Mouse (Mus musculus) embryonic facial prominence, embryonic 13.5 days (tissue): ENCODE measurements around the gene Dcps. TPM values are rescaled to one million over a fixed set of nuclear protein-coding genes. Genes with fewer than 3 reads are reported as not detected.
"Not testable (repeated sequence)": the region's sequence is repeated elsewhere in the genome, so short reads cannot be mapped to it uniquely, and the experiment has no call there.

Source experiments
- ATAC-seq: fragments of 200-750 bp; cut with Nextera tagmentation; 2 replicates; pipeline ENCODE4 v1.8.0; 2017; ENCODE audit warnings: low read depth; ENCODE audit not compliant: insufficient number of reproducible peaks, insufficient read depth, low FRiP score, low TSS enrichment
- H3K27ac ChIP-seq: fragments of 300-500 bp; sonication (generic); 2 replicates; pipeline ENCODE4 v1.5.1; 2015; ENCODE audit warnings: moderate library complexity, mild to moderate bottlenecking, inconsistent platforms
- H3K27me3 ChIP-seq: fragments of 300-500 bp; sonication (generic); 2 replicates; pipeline ENCODE4 v1.6.1; 2015; ENCODE audit warnings: mild to moderate bottlenecking, inconsistent platforms
- H3K36me3 ChIP-seq: fragments of 300-500 bp; sonication (generic); 2 replicates; pipeline ENCODE4 v1.6.1; 2015; ENCODE audit warnings: mild to moderate bottlenecking, inconsistent platforms
- H3K4me1 ChIP-seq: fragments of 300-500 bp; sonication (generic); 2 replicates; pipeline ENCODE4 v1.6.1; 2015; ENCODE audit warnings: inconsistent platforms
- H3K4me2 ChIP-seq: fragments of 300-500 bp; sonication (generic); 2 replicates; pipeline ENCODE4 v1.6.1; 2015; ENCODE audit warnings: moderate library complexity, mild to moderate bottlenecking, inconsistent platforms
- H3K4me3 ChIP-seq: fragments of 300-500 bp; sonication (generic); 2 replicates; pipeline ENCODE4 v1.5.1; 2015; ENCODE audit warnings: mild to moderate bottlenecking, inconsistent platforms
- H3K9ac ChIP-seq: fragments of 300-500 bp; sonication (generic); 2 replicates; pipeline ENCODE4 v1.6.1; 2015; ENCODE audit warnings: mild to moderate bottlenecking, inconsistent platforms
- H3K9me3 ChIP-seq: fragments of 300-500 bp; sonication (generic); 2 replicates; pipeline ENCODE4 v1.6.1; 2016; ENCODE audit warnings: inconsistent platforms
- WGBS: fragments of 180-500 bp; shearing (Covaris S2); methylation state at CpG from one replicate; pipeline ENCODE4 v1.1.7; 2015; ENCODE audit warnings: mixed read lengths; 5-methylcytosine and 5-hydroxymethylcytosine counted together
- polyA plus RNA-seq: library from polyadenylated mRNA; unstranded; fragments of >200 nt; fragmentation: Nextera tagmentation; extraction: Ambion mirVana; gene quantifications from 2 replicates; pipeline ENCODE4 v1.2.1, GENCODE M21; 2015

The Dcps gene
- polyA plus RNA-seq, 1 experiment from 2014 or later = 82.1 TPM

DNA sequence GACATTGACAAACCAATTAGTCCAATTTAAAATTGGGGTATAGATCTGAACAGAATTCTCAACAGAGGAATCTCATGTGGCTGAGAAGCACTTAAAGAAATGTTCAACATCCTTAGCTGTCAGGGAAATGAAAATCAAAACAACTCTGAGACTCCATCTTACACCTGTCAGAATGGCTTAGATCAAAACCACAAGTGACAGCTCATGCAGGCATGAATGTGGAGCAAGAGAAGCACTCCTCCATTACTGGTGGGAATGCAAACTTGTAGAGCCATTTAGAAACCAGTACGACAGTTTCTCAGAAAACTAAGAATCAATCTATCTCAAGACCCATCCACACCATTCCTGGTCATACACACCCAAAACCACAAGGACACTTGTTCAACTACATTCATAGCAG is 22.9 kb downstream of the Dcps start:
- no peak overlapping the region for H3K4me3 ChIP-seq
- no peak overlapping the region for H3K4me2 ChIP-seq
- H3K27ac ChIP-seq = no peak overlapping the region
- H3K36me3 ChIP-seq = no peaks in the 10 kb centered on the region
- H3K9me3 ChIP-seq = no peaks in the 10 kb centered on the region
- H3K9ac ChIP-seq = no peak overlapping the region
- H3K4me1 ChIP-seq = peaks cover 12% of the 10 kb centered on the region
- ATAC-seq = no peak
- H3K27me3 ChIP-seq = no peaks in the 10 kb centered on the region
- WGBS = 94% methylated on average over 1 of the region's 1 CpGs

DNA sequence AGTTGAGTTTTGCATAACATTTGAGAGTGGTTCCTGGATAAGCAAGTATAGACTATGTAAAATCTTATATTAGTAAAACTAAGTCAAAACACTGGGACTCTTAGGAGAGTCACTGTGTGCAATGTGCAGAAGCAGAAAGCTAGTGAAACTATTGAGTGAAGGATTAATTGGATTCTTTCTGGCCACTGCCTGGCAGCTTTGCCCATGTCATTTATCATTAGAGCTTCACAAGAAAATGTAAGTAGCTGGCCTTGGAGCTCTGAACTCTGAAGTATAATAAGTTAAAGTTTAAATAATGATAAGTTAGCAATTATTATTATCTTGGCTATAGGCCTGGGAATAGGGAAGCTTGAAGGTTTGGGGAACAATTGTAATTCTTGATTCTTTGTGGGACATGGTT is 27.0 kb downstream of the Dcps start:
- not testable (repeated sequence) for H3K9ac ChIP-seq, H3K9me3 ChIP-seq, H3K27ac ChIP-seq

DNA sequence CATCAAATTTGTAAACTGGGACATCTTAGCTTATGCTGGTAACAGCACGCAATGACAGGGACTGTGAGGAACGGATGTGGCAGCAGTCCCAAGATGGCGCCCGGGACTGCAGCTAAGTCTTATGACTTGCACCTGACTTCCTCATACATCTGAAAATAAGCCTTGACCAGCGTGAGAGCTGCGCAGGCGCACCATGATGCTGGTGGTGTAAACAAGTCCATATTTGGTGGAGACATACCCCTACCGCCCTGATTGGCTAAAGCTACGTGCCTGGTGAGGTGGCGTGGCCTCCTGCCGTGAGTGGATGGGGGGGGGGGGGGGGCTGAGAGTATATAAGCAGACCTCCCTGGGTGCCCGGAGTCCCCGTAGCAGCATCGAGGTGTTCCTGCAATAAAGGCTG is 28.6 kb downstream of the Dcps start:
- WGBS = 94% methylated on average over 14 of the region's 14 CpGs
- not testable (repeated sequence) for H3K4me1 ChIP-seq, H3K4me3 ChIP-seq, H3K4me2 ChIP-seq, H3K27ac ChIP-seq, H3K36me3 ChIP-seq, H3K9ac ChIP-seq, H3K9me3 ChIP-seq, ATAC-seq, H3K27me3 ChIP-seq

More for the DNA sequence above, 27.0 kb downstream of the Dcps start:
- H3K4me2 ChIP-seq, H3K4me1 ChIP-seq, H3K4me3 ChIP-seq, H3K36me3 ChIP-seq, H3K27me3 ChIP-seq, ATAC-seq: not testable (repeated sequence)

DNA sequence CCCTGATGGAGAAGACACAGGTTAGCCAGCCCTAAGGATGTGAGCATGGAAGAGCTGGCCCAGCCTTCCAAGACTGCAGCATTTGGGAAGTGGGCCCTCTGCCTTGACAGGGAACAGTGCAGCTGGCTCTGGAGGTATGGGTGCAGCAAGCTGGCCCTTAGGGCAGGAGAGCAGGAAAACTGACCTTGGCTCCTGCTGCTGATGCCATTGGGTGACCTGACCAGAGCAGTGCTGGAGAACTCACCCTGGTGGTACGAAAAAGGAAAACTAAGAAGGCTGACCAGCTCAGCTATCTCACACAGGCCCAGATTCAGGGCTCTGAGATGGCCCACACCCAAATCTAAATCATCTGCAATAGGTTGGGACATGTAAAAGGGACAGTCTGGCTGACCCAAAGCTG is 30.0 kb downstream of the Dcps start:
- Histone ChIP-seq H3K27me3 (no peaks in the 10 kb centered on the region), H3K36me3 (no peaks in the 10 kb centered on the region; the same call in 1 of the 2 replicates), H3K4me2 (no peak overlapping the region), H3K27ac (no peak overlapping the region), H3K9ac (no peak overlapping the region), H3K4me3 (no peak overlapping the region), H3K9me3 (no peaks in the 10 kb centered on the region), H3K4me1 (no peaks in the 10 kb centered on the region)
- no peak for ATAC-seq
- 84% methylated on average over 1 of the region's 1 CpGs for WGBS

DNA sequence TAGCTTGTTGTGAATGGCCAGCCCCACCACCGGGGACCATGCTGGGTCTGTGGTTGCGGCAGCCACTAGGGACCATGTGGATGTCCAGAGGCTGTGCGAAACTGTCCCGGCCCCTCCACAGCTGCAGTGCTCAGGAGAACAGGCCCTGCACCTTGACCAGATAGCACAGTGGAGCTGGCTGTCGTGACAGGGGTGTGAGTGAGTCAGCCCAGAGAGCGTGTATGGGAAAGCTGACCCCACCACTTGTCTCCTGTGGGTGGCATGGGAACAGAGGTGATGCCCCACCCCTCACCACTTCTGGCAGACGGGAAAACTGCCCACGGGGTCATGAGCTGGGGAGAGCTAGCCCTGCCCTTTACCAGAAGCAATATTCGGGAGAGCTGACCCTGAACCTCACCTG is 30.7 kb downstream of the Dcps start:
- H3K4me3 ChIP-seq = no peak overlapping the region
- no peaks in the 10 kb centered on the region; the same call in 1 of the 2 replicates for H3K36me3 ChIP-seq
- no peak for ATAC-seq
- no peaks in the 10 kb centered on the region for H3K27me3 ChIP-seq
- H3K27ac ChIP-seq = no peak overlapping the region
- H3K9ac ChIP-seq = no peak overlapping the region
- WGBS = 87% methylated on average over 9 of the region's 9 CpGs
- no peaks in the 10 kb centered on the region for H3K9me3 ChIP-seq
- H3K4me2 ChIP-seq = no peak overlapping the region
- no peaks in the 10 kb centered on the region for H3K4me1 ChIP-seq

DNA sequence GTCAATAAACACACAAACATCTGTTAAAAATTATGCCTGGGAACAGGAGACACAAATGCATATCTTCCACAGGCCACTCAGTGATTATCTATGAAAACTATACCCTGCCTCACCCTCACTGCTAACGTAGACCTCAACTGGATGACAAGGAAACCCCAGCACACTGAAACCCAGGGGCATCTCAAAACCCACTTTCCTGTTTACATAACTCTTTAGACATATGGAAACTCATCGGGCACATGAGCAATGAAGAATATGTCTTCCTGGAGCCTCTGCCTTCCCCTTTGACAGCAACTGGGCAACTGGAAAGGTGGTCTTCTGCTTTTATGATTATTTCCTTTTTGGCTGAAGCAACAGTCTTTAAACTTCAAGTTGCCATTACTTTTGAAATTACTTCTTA is 33.6 kb downstream of the Dcps start:
- ATAC-seq = no peak
- no peak overlapping the region for H3K4me2 ChIP-seq
- 59% methylated on average over 2 of the region's 2 CpGs for WGBS
- no peak overlapping the region for H3K9ac ChIP-seq
- no peak overlapping the region for H3K27ac ChIP-seq
- H3K4me3 ChIP-seq = no peak overlapping the region
- no peaks in the 10 kb centered on the region for H3K27me3 ChIP-seq
- no peaks in the 10 kb centered on the region; the same call in 1 of the 2 replicates for H3K36me3 ChIP-seq
- no peaks in the 10 kb centered on the region for H3K4me1 ChIP-seq
- H3K9me3 ChIP-seq = no peaks in the 10 kb centered on the region

DNA sequence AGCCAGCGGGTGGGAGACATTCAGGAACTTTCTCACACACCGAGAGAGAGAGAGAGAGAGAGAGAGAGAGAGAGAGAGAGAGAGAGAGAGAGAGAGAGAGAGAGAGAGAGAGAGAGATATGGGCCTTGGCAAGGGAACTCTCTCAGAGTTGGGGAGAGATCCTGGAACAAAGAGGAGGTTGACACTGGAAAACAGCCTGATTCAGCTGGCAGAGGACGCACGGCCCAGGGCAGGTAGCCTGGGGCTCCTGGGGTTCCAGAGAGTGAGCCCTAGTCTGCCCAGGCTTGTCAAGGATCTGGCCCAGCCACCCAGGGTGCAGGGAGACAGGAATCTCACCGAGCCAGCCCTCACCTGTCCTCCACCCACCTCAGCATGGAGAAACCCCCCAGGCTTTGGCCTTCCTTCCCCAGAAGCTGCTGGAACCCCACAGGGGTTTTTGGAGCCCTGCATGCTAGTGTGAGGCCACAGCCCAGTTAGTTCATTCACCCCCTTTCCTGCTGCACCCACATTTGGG is 36.6 kb downstream of the Dcps start:
- Histone ChIP-seq H3K4me2 (no peak overlapping the region), H3K27ac (no peak overlapping the region), H3K36me3 (peaks cover 9% of the 10 kb centered on the region), H3K4me3 (no peak overlapping the region), H3K9ac (no peak overlapping the region), H3K9me3 (no peaks in the 10 kb centered on the region), H3K4me1 (no peaks in the 10 kb centered on the region), H3K27me3 (no peaks in the 10 kb centered on the region)
- no peak for ATAC-seq
- WGBS = 68% methylated on average over 5 of the region's 5 CpGs

DNA sequence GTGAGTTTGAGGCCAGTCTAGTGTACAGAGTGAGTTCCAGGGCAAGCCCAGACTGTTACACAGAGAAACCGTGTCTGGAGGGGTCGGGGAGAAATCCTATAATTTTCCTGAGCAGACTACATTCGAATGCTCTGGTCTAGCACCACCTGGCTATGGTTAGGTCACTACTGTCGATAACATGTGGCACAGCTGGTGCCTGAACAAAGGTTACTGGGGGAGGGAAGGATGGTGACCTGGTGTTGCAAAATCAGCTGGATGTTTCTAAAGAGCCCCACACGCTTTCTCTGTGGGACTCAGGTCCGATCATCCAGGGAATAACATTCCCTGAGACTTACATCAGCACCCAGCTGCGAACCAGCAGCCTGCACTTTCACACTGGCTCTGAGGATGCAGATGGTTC is 37.8 kb downstream of the Dcps start:
- Histone ChIP-seq H3K4me2 (no peak overlapping the region), H3K4me1 (no peaks in the 10 kb centered on the region), H3K9ac (no peak overlapping the region), H3K27me3 (no peaks in the 10 kb centered on the region), H3K36me3 (peaks cover 9% of the 10 kb centered on the region; the same call in 1 of the 2 replicates), H3K9me3 (no peaks in the 10 kb centered on the region), H3K4me3 (no peak overlapping the region), H3K27ac (no peak overlapping the region)
- no peak for ATAC-seq
- 60% methylated on average over 7 of the region's 7 CpGs for WGBS

DNA sequence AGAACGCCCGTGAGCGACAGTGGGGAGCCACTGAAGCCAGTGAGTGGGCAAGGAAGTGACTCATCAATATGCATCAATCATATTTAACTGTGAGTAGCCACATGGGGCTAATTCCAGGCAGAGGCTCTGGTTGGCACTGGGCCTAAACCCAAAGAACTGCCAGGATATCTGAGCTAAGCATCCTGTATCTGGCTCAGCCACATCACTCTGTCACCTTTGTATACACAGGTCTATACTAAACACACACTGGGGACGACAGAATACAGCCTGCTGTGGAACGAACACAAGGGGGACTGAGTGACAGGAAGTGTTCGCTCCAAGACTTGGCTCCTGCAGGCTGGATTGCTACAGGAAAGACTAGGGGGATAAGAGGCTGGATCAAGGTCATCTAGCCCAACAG is 40.3 kb downstream of the Dcps start:
- 76% methylated on average over 6 of the region's 6 CpGs for WGBS
- no peaks in the 10 kb centered on the region for H3K27me3 ChIP-seq
- H3K4me1 ChIP-seq = no peaks in the 10 kb centered on the region
- H3K4me3 ChIP-seq = no peak overlapping the region
- H3K4me2 ChIP-seq = no peak overlapping the region
- peaks cover 9% of the 10 kb centered on the region; the same call in 1 of the 2 replicates for H3K36me3 ChIP-seq
- ATAC-seq = no peak
- no peak overlapping the region for H3K27ac ChIP-seq
- H3K9me3 ChIP-seq = no peaks in the 10 kb centered on the region
- H3K9ac ChIP-seq = no peak overlapping the region

DNA sequence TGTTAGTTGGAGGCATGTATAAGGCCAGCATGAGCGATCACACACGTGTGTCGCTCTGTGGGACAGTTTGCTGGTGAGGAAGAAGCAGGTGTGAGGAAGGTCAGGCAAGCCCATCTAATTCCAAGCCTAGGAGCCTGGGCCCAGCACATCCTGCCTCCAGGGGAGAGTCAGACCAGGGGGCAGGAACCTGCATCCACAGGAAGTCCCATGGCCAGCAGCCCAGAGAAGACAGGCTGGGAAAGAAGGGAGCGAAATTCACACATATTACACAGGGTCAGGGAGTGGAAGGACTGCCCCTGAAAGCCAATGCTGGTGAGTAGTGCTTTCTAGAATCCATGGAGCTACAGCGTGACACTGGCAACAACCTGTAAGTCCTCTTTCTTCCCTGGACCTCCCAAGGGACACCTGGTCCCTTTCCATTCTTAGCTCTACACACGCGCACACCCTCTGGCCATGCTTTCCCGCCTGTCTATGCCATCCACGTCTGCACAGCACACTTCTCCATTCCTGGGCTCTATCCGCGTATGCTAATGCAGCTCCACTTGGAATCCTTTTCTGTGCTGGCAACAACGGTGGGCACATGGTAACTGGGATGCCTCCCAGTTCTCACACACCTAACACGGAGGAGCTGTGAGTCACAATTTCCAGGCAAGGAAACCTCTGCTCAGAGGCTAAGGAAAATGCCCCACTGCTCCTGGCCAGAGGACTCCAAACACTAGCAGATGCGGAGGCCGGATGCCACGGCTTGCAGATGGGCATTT is 44.0 kb downstream of the Dcps start:
- no peak for ATAC-seq
- H3K4me2 ChIP-seq = no peak overlapping the region
- peaks cover 43% of the 10 kb centered on the region for H3K36me3 ChIP-seq
- no peaks in the 10 kb centered on the region for H3K4me1 ChIP-seq
- 85% methylated on average over 16 of the region's 16 CpGs for WGBS
- H3K9me3 ChIP-seq = no peaks in the 10 kb centered on the region
- no peak overlapping the region for H3K4me3 ChIP-seq
- no peak overlapping the region for H3K27ac ChIP-seq
- no peaks in the 10 kb centered on the region for H3K27me3 ChIP-seq
- H3K9ac ChIP-seq = no peak overlapping the region

DNA sequence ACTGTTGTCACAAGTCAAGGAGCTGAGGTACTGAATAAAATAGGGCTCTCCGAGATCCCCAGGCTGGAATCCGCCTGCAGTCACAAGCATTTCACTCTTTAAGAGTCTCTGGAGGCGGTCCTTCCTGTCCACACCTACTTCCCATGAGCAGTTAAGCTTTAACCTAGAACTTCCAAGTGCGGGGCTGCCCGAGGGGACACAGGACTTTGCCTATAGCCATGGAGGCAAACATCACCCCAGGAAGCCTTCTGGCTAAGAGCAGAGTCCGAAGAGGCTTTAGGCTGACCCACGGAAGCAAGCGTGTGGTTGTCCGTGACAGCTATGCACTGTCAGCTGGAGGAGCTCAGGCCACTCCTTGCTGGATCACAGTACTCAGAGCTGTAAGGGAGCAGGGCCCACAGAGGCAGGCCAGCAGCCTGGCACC is 46.9 kb downstream of the Dcps start:
- Histone ChIP-seq H3K9ac (no peak overlapping the region), H3K9me3 (no peaks in the 10 kb centered on the region), H3K36me3 (peaks cover 54% of the 10 kb centered on the region), H3K27ac (no peak overlapping the region), H3K4me3 (no peak overlapping the region), H3K27me3 (no peaks in the 10 kb centered on the region), H3K4me1 (no peaks in the 10 kb centered on the region), H3K4me2 (no peak overlapping the region)
- 86% methylated on average over 9 of the region's 9 CpGs for WGBS
- ATAC-seq = no peak

DNA sequence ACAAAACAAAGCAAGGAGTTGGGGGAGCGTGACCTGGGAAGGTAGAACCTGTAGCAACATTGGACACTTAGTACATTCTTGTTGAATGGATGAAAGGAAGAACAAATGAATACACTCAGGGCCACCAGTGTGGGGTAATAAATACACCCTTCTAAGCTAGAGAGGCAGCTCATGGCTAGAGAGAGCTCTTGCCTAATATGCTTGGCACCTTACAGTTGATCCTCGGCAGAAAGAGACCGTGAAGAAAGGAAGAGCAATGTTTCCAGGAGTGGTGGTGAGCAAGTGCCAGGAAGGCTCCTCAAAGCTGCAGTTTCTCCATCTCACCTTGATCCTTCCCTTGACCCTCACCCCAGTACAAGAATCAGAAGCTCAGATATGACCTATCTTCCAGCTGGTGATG is 47.3 kb downstream of the Dcps start:
- H3K27me3 ChIP-seq = no peaks in the 10 kb centered on the region
- no peak overlapping the region for H3K27ac ChIP-seq
- no peak overlapping the region for H3K4me2 ChIP-seq
- peaks cover 54% of the 10 kb centered on the region for H3K36me3 ChIP-seq
- no peak for ATAC-seq
- H3K9me3 ChIP-seq = no peaks in the 10 kb centered on the region
- no peak overlapping the region for H3K9ac ChIP-seq
- H3K4me1 ChIP-seq = no peaks in the 10 kb centered on the region
- 90% methylated on average over 3 of the region's 3 CpGs for WGBS
- H3K4me3 ChIP-seq = no peak overlapping the region
